Mouse (Mus musculus) myocyte (in vitro differentiated cells): ENCODE results near the gene Lif.

Source experiments
- MAX ChIP-seq: IDR thresholded peaks from one replicate; pipeline ENCODE4 v1.6.1; 2011; ENCODE audit warnings: low read depth, mild to moderate bottlenecking, control low read depth
- POLR2A ChIP-seq: IDR thresholded peaks from one replicate; pipeline ENCODE4 v1.6.1; 2011; ENCODE audit warnings: low read depth, mild to moderate bottlenecking, control low read depth, moderate library complexity; ENCODE audit not compliant: insufficient read length
- POLR2AphosphoS2 ChIP-seq: IDR thresholded peaks from one replicate; pipeline ENCODE4 v1.6.1; 2011; ENCODE audit warnings: low read depth, control low read depth; ENCODE audit not compliant: insufficient read length
- REST ChIP-seq: IDR thresholded peaks from one replicate; pipeline ENCODE4 v1.6.1; 2011; ENCODE audit warnings: mild to moderate bottlenecking, control low read depth, moderate library complexity; ENCODE audit not compliant: insufficient read depth, insufficient read length
- TCF12 ChIP-seq: IDR thresholded peaks from one replicate; pipeline ENCODE4 v1.6.1; 2011; ENCODE audit warnings: mild to moderate bottlenecking, control low read depth; ENCODE audit not compliant: poor library complexity, insufficient read depth, severe bottlenecking
- USF1 ChIP-seq: IDR thresholded peaks from one replicate; pipeline ENCODE4 v1.6.1; 2011; ENCODE audit warnings: low read depth, mild to moderate bottlenecking, control low read depth, moderate library complexity

DNA sequence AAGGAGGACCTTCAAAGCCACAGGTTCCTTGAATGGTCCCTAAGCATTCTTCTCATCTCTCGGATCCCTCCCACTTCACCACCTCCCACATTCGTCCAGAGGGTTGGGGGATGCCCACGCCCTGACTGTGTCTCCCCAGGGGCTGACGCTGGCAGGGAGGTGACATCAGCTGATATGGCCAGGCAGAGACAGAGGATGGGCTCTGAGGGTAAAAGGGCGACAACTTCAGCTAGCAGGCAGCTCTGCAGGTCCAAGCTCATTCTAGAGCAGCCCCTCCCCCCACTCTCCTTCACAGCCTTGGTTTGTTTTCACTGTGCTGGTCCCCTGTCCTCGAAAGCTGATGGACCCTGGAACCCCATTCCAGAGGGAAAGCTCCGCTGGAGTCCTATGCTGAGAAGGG lies 41.3 kb downstream of the Lif start:
- TF ChIP-seq POLR2A = no peak
- TF ChIP-seq TCF12 = no peak
- no peak for TF ChIP-seq MAX
- no peak for TF ChIP-seq REST
- TF ChIP-seq POLR2AphosphoS2 = no peak
- TF ChIP-seq USF1 = no peak
